Mouse (Mus musculus) embryonic fibroblast, embryonic 13.5 days (primary cell): ENCODE measurements at regions not wholly inside any gene's neighbourhood (a gene's known extent, or its start where the extent isn't known, plus 50 kb on each side); places are given as distances from the start of the nearest gene placed in this dataset.

Experiments
- CTCF ChIP-seq: IDR thresholded peaks from 2 replicates; pipeline ENCODE4 v1.5.1; 2011; ENCODE audit warnings: mild to moderate bottlenecking, control low read depth, low read length, moderate library complexity, borderline replicate concordance; ENCODE audit not compliant: insufficient read depth
- POLR2A ChIP-seq: IDR thresholded peaks from 2 replicates; pipeline ENCODE4 v1.6.1; 2011; ENCODE audit warnings: low read depth, mild to moderate bottlenecking, control low read depth, low read length, moderate library complexity

DNA sequence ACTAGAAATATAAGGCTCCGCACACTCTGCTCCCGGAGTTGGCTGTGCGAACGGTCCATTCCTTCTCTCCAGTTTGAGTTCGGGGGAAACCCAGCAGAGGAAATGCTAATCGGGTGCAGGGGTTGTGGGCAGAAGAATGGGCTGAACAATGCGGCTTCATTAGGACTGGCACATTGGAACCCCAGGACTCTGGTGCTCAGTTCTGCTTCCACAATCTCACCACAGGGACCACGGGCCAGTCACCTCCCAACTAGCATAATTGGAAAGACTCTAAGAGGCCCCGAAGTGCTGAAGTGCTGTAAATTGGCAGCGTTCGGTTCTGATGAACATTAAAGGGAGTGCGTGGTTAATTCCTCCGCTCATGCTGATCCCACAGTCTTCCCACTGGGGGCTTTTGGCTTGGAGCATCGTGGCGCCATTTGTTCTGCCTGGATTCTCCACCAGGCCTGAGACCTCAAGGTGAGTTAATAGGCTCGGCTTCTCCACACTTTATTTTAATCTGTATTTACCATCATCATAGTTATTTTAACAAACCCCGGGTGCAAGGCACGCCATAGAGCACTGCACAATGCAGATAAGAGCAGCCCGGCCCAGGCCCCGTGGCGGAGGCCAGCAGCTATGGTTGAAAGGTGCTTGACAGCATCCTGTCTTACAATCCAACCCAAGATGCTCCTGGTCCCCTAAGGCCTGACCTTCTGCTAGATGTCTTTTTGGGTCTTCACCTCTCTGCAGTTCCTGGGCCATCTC, 258.7 kb upstream of the Pard3b start:
- TF ChIP-seq POLR2A (no peak), CTCF (no peak)
